Mouse (Mus musculus) midbrain, postnatal 0 days (tissue): ENCODE data around the gene Snai3. TPM values are rescaled to one million over a fixed set of nuclear protein-coding genes. Genes with fewer than 3 reads are reported as not detected.

Source experiments
- ATAC-seq: fragments of 200-750 bp; cut with Nextera tagmentation; 2 replicates; pipeline ENCODE4 v1.8.0; 2017; ENCODE audit warnings: moderate number of reproducible peaks, mild to moderate bottlenecking, moderate TSS enrichment, moderate library complexity; ENCODE audit not compliant: low FRiP score
- DNase-seq: peaks from one replicate; pipeline ENCODE4 v3.0.0-alpha.2; 2015; ENCODE audit warnings: low spot score
- H3K27ac ChIP-seq: fragments of 300-500 bp; sonication (generic); 2 replicates; pipeline ENCODE4 v1.5.1; 2014; ENCODE audit warnings: low read depth, mild to moderate bottlenecking, low read length, mixed read lengths
- H3K27me3 ChIP-seq: fragments of 300-500 bp; sonication (generic); 2 replicates; pipeline ENCODE4 v1.6.1; 2014; ENCODE audit warnings: low read length, control low read depth, mixed read lengths; ENCODE audit not compliant: insufficient read depth
- H3K36me3 ChIP-seq: fragments of 300-500 bp; sonication (generic); 2 replicates; pipeline ENCODE4 v1.6.1; 2014; ENCODE audit warnings: low read length, control low read depth, mixed read lengths; ENCODE audit not compliant: insufficient read depth
- H3K4me1 ChIP-seq: fragments of 300-500 bp; sonication (generic); 2 replicates; pipeline ENCODE4 v1.6.1; 2014; ENCODE audit warnings: mild to moderate bottlenecking, control low read depth, antibody characterized with exemption, low read length, mixed read lengths; ENCODE audit not compliant: insufficient read depth
- H3K4me2 ChIP-seq: fragments of 300-500 bp; sonication (generic); 2 replicates; pipeline ENCODE4 v1.6.1; 2014; ENCODE audit warnings: low read depth, mild to moderate bottlenecking, low read length, mixed read lengths; ENCODE audit not compliant: poor library complexity, severe bottlenecking
- H3K4me3 ChIP-seq: fragments of 300-500 bp; sonication (generic); 2 replicates; pipeline ENCODE4 v1.5.1; 2014; ENCODE audit warnings: low read depth, mild to moderate bottlenecking, low read length, moderate library complexity
- H3K9ac ChIP-seq: fragments of 300-500 bp; sonication (generic); replicated peaks from 2 replicates; pipeline ENCODE4 v1.6.1; 2014; ENCODE audit warnings: mild to moderate bottlenecking, low read length, moderate library complexity, mixed read lengths; ENCODE audit not compliant: poor library complexity, severe bottlenecking
- H3K9me3 ChIP-seq: fragments of 300-500 bp; sonication (generic); 2 replicates; pipeline ENCODE4 v1.6.1; 2016; ENCODE audit warnings: low read length, control low read depth
- CTCF ChIP-seq: IDR thresholded peaks from 2 replicates; pipeline ENCODE4 v1.5.1; 2016; ENCODE audit warnings: antibody characterized with exemption, mild to moderate bottlenecking
- WGBS: fragments of 180-500 bp; shearing (Covaris S2); extraction: QIAGEN DNeasy Blood & Tissue Kit; methylation state at CpG from one replicate; pipeline ENCODE4 v1.1.7; 2014; 5-methylcytosine and 5-hydroxymethylcytosine counted together
- polyA plus RNA-seq: library from polyadenylated mRNA; unstranded; fragments of >200 nt; fragmentation: Nextera tagmentation; extraction: Ambion mirVana; gene quantifications from 2 replicates; pipeline ENCODE4 v1.2.1, GENCODE M21; 2015
- total RNA-seq: library from RNA; depleted of rRNA; stranded (reverse); fragments of >200 nt; gene quantifications from 2 replicates; pipeline ENCODE4 v1.2.3, GENCODE M21; 2014

Gene Snai3
- total and polyA plus RNA-seq, 2 experiments from 2014 or later: not detected

DNA sequence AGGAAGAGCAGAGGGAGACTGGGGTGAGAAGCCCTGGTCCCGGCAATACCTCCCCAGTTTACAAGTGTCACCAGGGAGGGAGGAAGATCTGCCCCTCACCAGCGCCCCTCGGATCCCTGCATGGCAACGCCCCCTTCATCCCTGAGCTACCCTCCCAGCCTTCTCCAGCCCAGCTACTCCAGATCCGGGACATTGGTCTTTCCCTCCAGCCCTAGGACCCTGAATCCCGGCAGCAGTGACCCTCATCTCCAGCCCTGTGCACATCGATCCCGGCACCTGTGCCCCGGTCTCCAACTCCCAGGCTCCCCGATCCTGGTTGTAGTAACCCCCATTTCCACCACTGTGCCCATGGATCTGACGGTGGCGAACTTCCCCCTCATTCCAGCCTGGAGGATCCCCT is 17.8 kb downstream of the Snai3 start:
- no peaks in the 10 kb centered on the region for H3K9me3 ChIP-seq
- no peak for DNase-seq
- peak overlapping the region; percentile 73 for H3K9ac ChIP-seq
- H3K4me3 ChIP-seq: peak overlapping the region; percentile 74
- ATAC-seq: peak; percentile 4; the same call in 1 of the 2 replicates
- peaks cover 13% of the 10 kb centered on the region; the same call in 1 of the 2 replicates for H3K4me1 ChIP-seq
- under 1% methylated on average over 12 of the region's 12 CpGs for WGBS
- peak overlapping the region; percentile 78 for H3K27ac ChIP-seq
- TF ChIP-seq CTCF: no peak
- H3K36me3 ChIP-seq: peaks cover 14% of the 10 kb centered on the region
- peak overlapping the region; percentile 96 for H3K4me2 ChIP-seq
- no peaks in the 10 kb centered on the region for H3K27me3 ChIP-seq

DNA sequence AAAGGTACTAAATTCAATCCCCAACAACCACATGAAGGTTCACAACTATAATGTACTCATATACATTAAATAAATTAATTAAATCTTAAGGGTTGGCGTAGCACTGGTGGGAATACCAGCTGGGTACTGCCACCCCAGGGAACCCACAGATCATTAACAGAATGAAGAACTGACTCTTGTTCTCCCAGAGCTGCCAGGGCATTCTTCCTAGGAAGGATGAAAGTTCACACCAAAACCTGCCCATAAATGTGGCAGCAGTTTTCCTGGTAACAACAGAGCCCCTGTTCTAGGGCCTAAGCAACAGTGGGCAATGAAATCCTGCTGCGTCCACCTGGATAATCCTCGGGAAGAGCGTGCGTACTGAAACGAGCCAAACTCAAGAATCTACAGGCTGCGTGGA is 18.2 kb downstream of the Snai3 start:
- peak overlapping the region; percentile 78 for H3K27ac ChIP-seq
- H3K36me3 ChIP-seq: peaks cover 18% of the 10 kb centered on the region
- peaks cover 13% of the 10 kb centered on the region; the same call in 1 of the 2 replicates for H3K4me1 ChIP-seq
- TF ChIP-seq CTCF: no peak
- H3K4me2 ChIP-seq: peak overlapping the region; percentile 96
- 16% methylated on average over 7 of the region's 7 CpGs for WGBS
- H3K4me3 ChIP-seq: peak overlapping the region; percentile 74
- no peaks in the 10 kb centered on the region for H3K9me3 ChIP-seq
- no peaks in the 10 kb centered on the region for H3K27me3 ChIP-seq
- H3K9ac ChIP-seq: peak overlapping the region; percentile 73
- ATAC-seq (no peak), DNase-seq (no peak)

DNA sequence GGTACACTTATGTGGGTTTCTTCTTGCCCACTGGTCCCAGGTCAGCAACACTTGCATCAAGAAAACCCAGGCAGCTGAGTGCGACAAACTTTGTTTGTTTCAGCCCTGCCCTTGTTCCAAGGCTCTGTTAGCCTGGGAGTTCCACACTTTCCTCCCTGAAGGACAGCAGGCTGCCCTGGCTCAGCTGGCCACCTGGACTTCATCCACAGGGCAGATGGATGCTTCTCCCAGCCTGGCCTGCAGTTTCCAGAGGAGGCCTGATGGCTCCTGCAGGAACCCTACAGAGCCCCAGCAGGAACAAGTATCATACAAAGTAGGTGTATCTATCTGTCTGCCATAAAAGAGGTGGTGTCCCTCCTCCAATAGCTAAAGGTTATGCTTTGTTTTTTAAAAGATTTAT is 19.2 kb downstream of the Snai3 start:
- Histone ChIP-seq H3K4me1 (peaks cover 13% of the 10 kb centered on the region; the same call in 1 of the 2 replicates), H3K4me2 (no peak overlapping the region), H3K27ac (no peak overlapping the region), H3K36me3 (peaks cover 28% of the 10 kb centered on the region), H3K4me3 (no peak overlapping the region), H3K9ac (no peak overlapping the region), H3K27me3 (no peaks in the 10 kb centered on the region), H3K9me3 (no peaks in the 10 kb centered on the region)
- WGBS: 100% methylated on average over 1 of the region's 1 CpGs
- DNase-seq: no peak
- no peak for TF ChIP-seq CTCF
- no peak for ATAC-seq

DNA sequence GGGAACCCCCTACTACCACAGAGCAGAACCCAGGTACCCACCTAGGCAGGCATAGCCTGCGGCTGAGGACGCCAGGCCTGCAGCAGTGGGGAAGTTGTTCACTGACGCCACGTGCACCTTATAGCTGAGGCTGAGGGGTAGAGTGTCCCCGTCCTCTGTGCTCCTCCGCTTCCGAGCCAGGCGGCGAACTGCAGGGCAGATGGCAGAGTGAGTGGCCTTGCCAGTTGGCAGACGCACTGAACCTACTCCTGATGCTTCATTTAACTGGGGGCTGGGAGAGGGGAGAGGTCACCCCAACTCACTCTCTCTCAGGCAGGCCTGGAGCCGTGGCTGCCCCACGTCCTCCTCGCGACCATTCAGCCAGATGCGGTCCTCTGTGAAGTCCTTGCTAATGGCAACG is 21.2 kb downstream of the Snai3 start:
- H3K27ac ChIP-seq: no peak overlapping the region
- no peaks in the 10 kb centered on the region for H3K9me3 ChIP-seq
- H3K4me2 ChIP-seq: no peak overlapping the region
- WGBS: 95% methylated on average over 16 of the region's 16 CpGs
- DNase-seq (peak; percentile 15), ATAC-seq (no peak)
- H3K4me1 ChIP-seq: peaks cover 5% of the 10 kb centered on the region; the same call in 1 of the 2 replicates
- H3K4me3 ChIP-seq: no peak overlapping the region
- no peaks in the 10 kb centered on the region for H3K27me3 ChIP-seq
- peaks cover 37% of the 10 kb centered on the region for H3K36me3 ChIP-seq
- TF ChIP-seq CTCF: no peak
- no peak overlapping the region for H3K9ac ChIP-seq

DNA sequence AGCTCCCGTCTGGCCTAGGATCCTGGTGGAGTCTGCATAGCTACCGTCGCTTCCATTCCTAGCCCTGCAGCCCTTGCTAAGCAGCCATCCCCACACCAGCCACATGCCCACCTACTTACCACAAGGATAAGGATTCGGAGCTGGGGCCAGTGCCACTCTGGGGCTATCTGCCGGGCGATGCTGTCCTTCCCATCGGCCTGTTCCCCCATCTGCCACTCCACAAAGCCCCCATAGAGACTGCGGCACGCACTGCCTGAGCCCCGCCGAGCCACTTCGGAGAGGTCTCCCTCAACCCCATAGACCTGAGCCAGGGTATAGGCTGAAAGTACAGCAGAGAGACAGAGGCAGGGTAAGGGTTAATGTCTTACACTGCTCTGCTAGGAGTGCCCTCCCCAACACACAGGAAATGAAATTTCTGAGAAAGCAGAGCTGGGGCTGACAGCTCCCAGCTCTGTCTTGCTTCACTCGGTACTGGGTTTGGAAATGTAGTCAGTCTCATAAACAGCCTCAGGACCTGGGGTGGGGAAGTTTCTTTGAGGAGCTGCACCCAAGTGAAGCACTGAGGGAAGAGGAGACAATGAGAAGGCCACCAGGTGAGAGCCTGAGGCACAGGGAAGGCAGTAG is 22.7 kb downstream of the Snai3 start:
- Histone ChIP-seq H3K4me3 (no peak overlapping the region), H3K36me3 (peaks cover 48% of the 10 kb centered on the region), H3K9me3 (no peaks in the 10 kb centered on the region), H3K27ac (no peak overlapping the region), H3K4me2 (no peak overlapping the region), H3K27me3 (no peaks in the 10 kb centered on the region), H3K9ac (no peak overlapping the region), H3K4me1 (peaks cover 5% of the 10 kb centered on the region; the same call in 1 of the 2 replicates)
- 95% methylated on average over 13 of the region's 13 CpGs for WGBS
- ATAC-seq: no peak
- no peak for TF ChIP-seq CTCF
- no peak for DNase-seq

DNA sequence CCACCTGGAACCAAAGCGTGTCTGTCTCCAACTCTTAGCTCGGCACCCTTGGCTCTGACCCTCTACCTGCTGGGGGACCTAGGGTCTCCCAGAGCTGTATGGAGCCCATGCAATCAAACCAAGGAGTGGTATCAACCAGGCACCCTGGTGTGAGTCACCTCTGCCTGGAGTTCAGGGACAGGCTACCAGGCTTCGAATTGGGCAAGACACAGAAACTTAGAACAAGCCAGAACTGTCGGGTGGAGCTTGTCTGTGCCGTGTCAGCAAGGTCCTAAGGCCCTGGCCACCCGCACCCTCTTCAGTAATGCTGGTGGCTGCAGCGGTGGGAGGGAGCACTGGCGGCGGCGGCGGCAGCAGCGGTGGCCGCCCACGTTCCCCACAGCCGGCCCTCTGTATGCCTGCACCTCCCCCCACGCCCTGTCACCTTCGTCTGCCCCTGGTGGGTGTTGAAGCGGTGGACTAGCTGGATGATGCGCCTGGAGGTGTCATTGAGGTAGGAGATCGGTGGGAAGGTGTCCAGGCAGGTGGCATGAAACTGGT is 23.9 kb downstream of the Snai3 start:
- no peak for DNase-seq
- no peak for TF ChIP-seq CTCF
- peaks cover 48% of the 10 kb centered on the region for H3K36me3 ChIP-seq

More for the DNA sequence above, 23.9 kb downstream of the Snai3 start:
- Histone ChIP-seq H3K27ac (no peak overlapping the region), H3K4me2 (no peak overlapping the region), H3K27me3 (no peaks in the 10 kb centered on the region), H3K9me3 (no peaks in the 10 kb centered on the region), H3K4me1 (no peaks in the 10 kb centered on the region), H3K9ac (no peak overlapping the region), H3K4me3 (no peak overlapping the region)
- ATAC-seq: no peak
- WGBS: 90% methylated on average over 20 of the region's 20 CpGs
